Mouse (Mus musculus): Measurements from ENCODE around the gene Crtc2. TPM values are rescaled to one million over a fixed set of nuclear protein-coding genes. Genes with fewer than 3 reads are reported as not detected.

Crtc2 gene
- total and polyA plus RNA-seq, 3 experiments, result 9.6 to 68.9 (median 67.0) TPM

GRCm38 (mm10) chr3:90221123-90221522 lies 32.8 kb upstream of the Crtc2 start:
- TF ChIP-seq GATA1 (IDR thresholded peaks at IDR 0.05; ENCODE audit: borderline replicate concordance, low read length) (no peak), TAL1 (conservative IDR thresholded peaks at IDR 0.05; ENCODE audit: low read depth, low read length) (no peak), POLR2AphosphoS5 (IDR thresholded peaks at IDR 0.05; ENCODE audit: insufficient replicate concordance, low read depth, low read length) (no peak), CTCF (IDR thresholded peaks at IDR 0.05; ENCODE audit: low read depth, low read length) (no peak), GATA2 (IDR thresholded peaks at IDR 0.05; ENCODE audit: borderline replicate concordance, low read depth, low read length) (no peak)
- no peak for ATAC-seq (ENCODE audit: extremely low read depth, insufficient number of reproducible peaks, low FRiP score, poor library complexity, severe bottlenecking)
- no peak for DNase-seq (ENCODE audit: low spot score)
- peaks cover 20% of the 10 kb centered on the region for H3K27me3 ChIP-seq (ENCODE audit: insufficient read depth, low read length)
- peaks cover 32% of the 10 kb centered on the region for H3K4me1 ChIP-seq (ENCODE audit: insufficient read depth, low read depth, low read length)
- H3K9me3 ChIP-seq (replicated peaks), result no peaks in the 10 kb centered on the region
- no peak overlapping the region; the same call in 1 of the 2 replicates for H3K4me3 ChIP-seq (ENCODE audit: low read depth, low read length)
- H3K36me3 ChIP-seq (replicated peaks), result no peaks in the 10 kb centered on the region

- H3K36me3 ChIP-seq (replicated peaks), result no peaks in the 10 kb centered on the region
- H3K27me3 ChIP-seq (ENCODE audit: insufficient read depth, low read length), result peaks cover 20% of the 10 kb centered on the region
- DNase-seq (ENCODE audit: low spot score), result no peak
- no peak for ATAC-seq (ENCODE audit: extremely low read depth, insufficient number of reproducible peaks, low FRiP score, poor library complexity, severe bottlenecking)
- no peaks in the 10 kb centered on the region for H3K9me3 ChIP-seq (replicated peaks)
- no peak overlapping the region for H3K4me3 ChIP-seq (ENCODE audit: low read depth, low read length)
- peaks cover 32% of the 10 kb centered on the region for H3K4me1 ChIP-seq (ENCODE audit: insufficient read depth, low read depth, low read length)
- no peak for TF ChIP-seq POLR2AphosphoS5 (IDR thresholded peaks at IDR 0.05; ENCODE audit: insufficient replicate concordance, low read depth, low read length)
- no peak for TF ChIP-seq GATA2 (IDR thresholded peaks at IDR 0.05; ENCODE audit: borderline replicate concordance, low read depth, low read length)
- TF ChIP-seq CTCF (IDR thresholded peaks at IDR 0.05; ENCODE audit: low read depth, low read length), result no peak
- TF ChIP-seq TAL1 (conservative IDR thresholded peaks at IDR 0.05; ENCODE audit: low read depth, low read length), result no peak
- no peak for TF ChIP-seq GATA1 (IDR thresholded peaks at IDR 0.05; ENCODE audit: borderline replicate concordance, low read length)
Observed at GRCm38 (mm10) chr3:90222455-90222854, 31.5 kb upstream of the Crtc2 start.

GRCm38 (mm10) chr3:90222941-90223340 lies 31.0 kb upstream of the Crtc2 start:
- DNase-seq (ENCODE audit: low spot score), result no peak
- TF ChIP-seq GATA2 (IDR thresholded peaks at IDR 0.05; ENCODE audit: borderline replicate concordance, low read depth, low read length), result no peak
- TF ChIP-seq POLR2AphosphoS5 (IDR thresholded peaks at IDR 0.05; ENCODE audit: insufficient replicate concordance, low read depth, low read length), result no peak
- no peak for TF ChIP-seq GATA1 (IDR thresholded peaks at IDR 0.05; ENCODE audit: borderline replicate concordance, low read length)
- TF ChIP-seq TAL1 (conservative IDR thresholded peaks at IDR 0.05; ENCODE audit: low read depth, low read length), result no peak
- TF ChIP-seq CTCF (IDR thresholded peaks at IDR 0.05; ENCODE audit: low read depth, low read length), result no peak
- H3K27me3 ChIP-seq (ENCODE audit: insufficient read depth, low read length), result peaks cover 20% of the 10 kb centered on the region
- no peaks in the 10 kb centered on the region for H3K36me3 ChIP-seq (replicated peaks)
- ATAC-seq (ENCODE audit: extremely low read depth, insufficient number of reproducible peaks, low FRiP score, poor library complexity, severe bottlenecking), result no peak
- peaks cover 32% of the 10 kb centered on the region for H3K4me1 ChIP-seq (ENCODE audit: insufficient read depth, low read depth, low read length)
- H3K9me3 ChIP-seq (replicated peaks), result no peaks in the 10 kb centered on the region
- H3K4me3 ChIP-seq (ENCODE audit: low read depth, low read length), result no peak overlapping the region

GRCm38 (mm10) chr3:90224331-90224730 lies 29.6 kb upstream of the Crtc2 start:
- no peak for ATAC-seq (ENCODE audit: extremely low read depth, insufficient number of reproducible peaks, low FRiP score, poor library complexity, severe bottlenecking)

GRCm38 (mm10) chr3:90231075-90231474 lies 22.9 kb upstream of the Crtc2 start:
- Histone ChIP-seq H3K9me3 (replicated peaks) (peaks cover 4% of the 10 kb centered on the region; the same call in 1 of the 2 replicates), H3K36me3 (replicated peaks) (peaks cover 26% of the 10 kb centered on the region), H3K4me1 (ENCODE audit: insufficient read depth, low read depth, low read length) (peaks cover 16% of the 10 kb centered on the region), H3K27me3 (ENCODE audit: insufficient read depth, low read length) (no peaks in the 10 kb centered on the region), H3K4me3 (ENCODE audit: low read depth, low read length) (peak overlapping the region; percentile 84)
- ATAC-seq (ENCODE audit: extremely low read depth, insufficient number of reproducible peaks, low FRiP score, poor library complexity, severe bottlenecking) (no peak), DNase-seq (ENCODE audit: low spot score) (no peak)
- TF ChIP-seq GATA1 (IDR thresholded peaks at IDR 0.05; ENCODE audit: borderline replicate concordance, low read length) (no peak), TAL1 (conservative IDR thresholded peaks at IDR 0.05; ENCODE audit: low read depth, low read length) (no peak), POLR2AphosphoS5 (IDR thresholded peaks at IDR 0.05; ENCODE audit: insufficient replicate concordance, low read depth, low read length) (no peak), GATA2 (IDR thresholded peaks at IDR 0.05; ENCODE audit: borderline replicate concordance, low read depth, low read length) (no peak), CTCF (IDR thresholded peaks at IDR 0.05; ENCODE audit: low read depth, low read length) (no peak)

More at GRCm38 (mm10) chr3:90224331-90224730, 29.6 kb upstream of the Crtc2 start:
- DNase-seq (ENCODE audit: low spot score), result no peak
- peaks cover 32% of the 10 kb centered on the region for H3K4me1 ChIP-seq (ENCODE audit: insufficient read depth, low read depth, low read length)
- no peak overlapping the region for H3K4me3 ChIP-seq (ENCODE audit: low read depth, low read length)
- no peaks in the 10 kb centered on the region for H3K36me3 ChIP-seq (replicated peaks)
- peaks cover 4% of the 10 kb centered on the region; the same call in 1 of the 2 replicates for H3K9me3 ChIP-seq (replicated peaks)
- H3K27me3 ChIP-seq (ENCODE audit: insufficient read depth, low read length), result peaks cover 14% of the 10 kb centered on the region
- TF ChIP-seq GATA1 (IDR thresholded peaks at IDR 0.05; ENCODE audit: borderline replicate concordance, low read length), result no peak
- TF ChIP-seq CTCF (IDR thresholded peaks at IDR 0.05; ENCODE audit: low read depth, low read length), result no peak
- TF ChIP-seq GATA2 (IDR thresholded peaks at IDR 0.05; ENCODE audit: borderline replicate concordance, low read depth, low read length), result no peak
- no peak for TF ChIP-seq TAL1 (conservative IDR thresholded peaks at IDR 0.05; ENCODE audit: low read depth, low read length)
- no peak for TF ChIP-seq POLR2AphosphoS5 (IDR thresholded peaks at IDR 0.05; ENCODE audit: insufficient replicate concordance, low read depth, low read length)

GRCm38 (mm10) chr3:90231507-90232333 lies 22.2 kb upstream of the Crtc2 start, which contains the start of gene Jtb:
Gene Jtb, plus strand, starts transcription at chr3:90231597.
- Histone ChIP-seq H3K4me3 (ENCODE audit: low read depth, low read length) (peak within 1 kb of the TSS; percentile 84), H3K36me3 (replicated peaks) (peaks cover 31% of the 10 kb centered on the region), H3K9me3 (replicated peaks) (peaks cover 4% of the 10 kb centered on the region; the same call in 1 of the 2 replicates), H3K4me1 (ENCODE audit: insufficient read depth, low read depth, low read length) (peaks cover 16% of the 10 kb centered on the region), H3K27me3 (ENCODE audit: insufficient read depth, low read length) (no peaks in the 10 kb centered on the region)
- TF ChIP-seq POLR2AphosphoS5 (IDR thresholded peaks at IDR 0.05; ENCODE audit: insufficient replicate concordance, low read depth, low read length), result no peak
- no peak for TF ChIP-seq TAL1 (conservative IDR thresholded peaks at IDR 0.05; ENCODE audit: low read depth, low read length)
- TF ChIP-seq GATA1 (IDR thresholded peaks at IDR 0.05; ENCODE audit: borderline replicate concordance, low read length), result no peak
- no peak for TF ChIP-seq CTCF (IDR thresholded peaks at IDR 0.05; ENCODE audit: low read depth, low read length)
- TF ChIP-seq GATA2 (IDR thresholded peaks at IDR 0.05; ENCODE audit: borderline replicate concordance, low read depth, low read length), result no peak
- DNase-seq (ENCODE audit: low spot score) (peak; percentile 86), ATAC-seq (ENCODE audit: extremely low read depth, insufficient number of reproducible peaks, low FRiP score, poor library complexity, severe bottlenecking) (peak; percentile 95)
